Mouse (Mus musculus) CH12.LX (cell line): ENCODE measurements around the gene Serpinb9b. TPM values are rescaled to one million over a fixed set of nuclear protein-coding genes. Genes with fewer than 3 reads are reported as not detected.
A peak's percentile ranks its signal among the peaks of the same experiment; 100 is the strongest.

Experiments
- DNase-seq: peaks from one replicate; pipeline ENCODE4 v3.0.0-alpha.2; 2013; ENCODE audit errors: extremely low read depth
- H3K27ac ChIP-seq: 2 replicates; pipeline ENCODE4 v1.5.1; 2012; ENCODE audit warnings: low read depth, mild to moderate bottlenecking, control low read depth, moderate library complexity; ENCODE audit not compliant: insufficient read depth
- H3K27me3 ChIP-seq: replicated peaks from 2 replicates; pipeline ENCODE3; 2012; ENCODE audit warnings: inconsistent platforms
- H3K36me3 ChIP-seq, 2 experiments: replicated peaks in 1 of 2; 2 replicates each; pipeline versions ENCODE3 to v1.6.1; 2012; ENCODE audit warnings: inconsistent platforms in 1 of 2, low read length in 1 of 2, mild to moderate bottlenecking in 1 of 2, mixed read lengths in 1 of 2, moderate library complexity in 1 of 2; ENCODE audit not compliant: control insufficient read depth in 1 of 2, insufficient read depth in 1 of 2
- H3K4me1 ChIP-seq, 2 experiments: 2 replicates each; pipeline ENCODE4 v1.6.1; 2012; ENCODE audit warnings: inconsistent platforms in 1 of 2, moderate library complexity in 1 of 2; ENCODE audit not compliant: insufficient read depth in 2 of 2, control insufficient read depth in 1 of 2
- H3K4me2 ChIP-seq: 2 replicates; pipeline ENCODE4 v1.6.1; 2012; ENCODE audit warnings: low read depth, mild to moderate bottlenecking, control low read depth; ENCODE audit not compliant: poor library complexity, insufficient read depth, severe bottlenecking
- H3K4me3 ChIP-seq, 3 experiments: fragments of 150-350 bp in 1 of 3; sonication (generic) in 1 of 3; replicated peaks in 1 of 3; 2 replicates each; pipeline versions ENCODE3 to v1.5.1; 2011 to 2012; ENCODE audit warnings: low read depth in 2 of 3, low read length in 2 of 3, mild to moderate bottlenecking in 2 of 3, moderate library complexity in 2 of 3, control low read depth in 1 of 3, improper control_type of control experiment in 1 of 3, inconsistent platforms in 1 of 3, mixed read lengths in 1 of 3; ENCODE audit not compliant: poor library complexity in 1 of 3
- H3K79me2 ChIP-seq: replicated peaks from 2 replicates; pipeline ENCODE4 v1.6.1; 2012; ENCODE audit warnings: mild to moderate bottlenecking, moderate library complexity; ENCODE audit not compliant: control insufficient read depth, poor library complexity, insufficient read depth, severe bottlenecking; ENCODE audit errors: extremely low read depth
- H3K9ac ChIP-seq: 2 replicates; pipeline ENCODE4 v1.6.1; 2012; ENCODE audit warnings: low read depth, mild to moderate bottlenecking, control low read depth, moderate library complexity; ENCODE audit not compliant: insufficient read depth
- H3K9me3 ChIP-seq: replicated peaks from 2 replicates; pipeline ENCODE3; 2012; ENCODE audit warnings: low read length, inconsistent platforms, mixed read lengths
- BHLHE40 ChIP-seq: IDR thresholded peaks from 2 replicates; pipeline ENCODE4 v1.6.1; 2011; ENCODE audit warnings: mild to moderate bottlenecking, low read depth, low read length, improper control_type of control experiment
- CHD2 ChIP-seq: IDR thresholded peaks from 2 replicates; pipeline ENCODE4 v1.6.1; 2011; ENCODE audit warnings: low read length, improper control_type of control experiment
- CTCF ChIP-seq, 2 experiments: IDR thresholded peaks in 1 of 2; conservative IDR thresholded peaks in 1 of 2; 2 replicates each; pipeline ENCODE4 v1.5.1; 2011 to 2012; ENCODE audit warnings: low read depth in 2 of 2, low read length in 2 of 2, improper control_type of control experiment in 1 of 2, inconsistent platforms in 1 of 2, mild to moderate bottlenecking in 1 of 2, moderate library complexity in 1 of 2
- E2F4 ChIP-seq: IDR thresholded peaks from 2 replicates; pipeline ENCODE4 v1.6.1; 2011; ENCODE audit warnings: low read depth, low read length, improper control_type of control experiment; ENCODE audit not compliant: insufficient replicate concordance
- ELF1 ChIP-seq: IDR thresholded peaks from 2 replicates; pipeline ENCODE4 v1.6.1; 2014; ENCODE audit warnings: low read depth, mild to moderate bottlenecking, inconsistent platforms, low read length, improper control_type of control experiment
- JUND ChIP-seq: conservative IDR thresholded peaks from 2 replicates; pipeline ENCODE4 v1.6.1; 2011; ENCODE audit warnings: low read depth, low read length, improper control_type of control experiment
- MAFK ChIP-seq: IDR thresholded peaks from 2 replicates; pipeline ENCODE4 v1.6.1; 2011; ENCODE audit warnings: low read length, improper control_type of control experiment; ENCODE audit not compliant: insufficient replicate concordance
- MYC ChIP-seq: IDR thresholded peaks from 2 replicates; pipeline ENCODE4 v1.6.1; 2011; ENCODE audit warnings: low read depth, mild to moderate bottlenecking, improper control_type of control experiment, low read length
- NELFE ChIP-seq: IDR thresholded peaks from 2 replicates; pipeline ENCODE4 v1.6.1; 2011; ENCODE audit warnings: low read depth, low read length, improper control_type of control experiment
- NRF1 ChIP-seq: IDR thresholded peaks from 2 replicates; pipeline ENCODE4 v1.6.1; 2014; ENCODE audit warnings: low read depth, mild to moderate bottlenecking, inconsistent platforms, low read length, improper control_type of control experiment, moderate library complexity
- POLR2A ChIP-seq: IDR thresholded peaks from 2 replicates; pipeline ENCODE4 v1.6.1; 2011; ENCODE audit warnings: low read depth, mild to moderate bottlenecking, improper control_type of control experiment, low read length
- POLR2AphosphoS2 ChIP-seq: IDR thresholded peaks from 2 replicates; pipeline ENCODE4 v1.6.1; 2011; ENCODE audit warnings: low read depth, low read length, improper control_type of control experiment
- RAD21 ChIP-seq: IDR thresholded peaks from 2 replicates; pipeline ENCODE4 v1.6.1; 2011; ENCODE audit warnings: low read depth, mild to moderate bottlenecking, low read length, improper control_type of control experiment, moderate library complexity
- RCOR1 ChIP-seq: conservative IDR thresholded peaks from 2 replicates; pipeline ENCODE4 v1.6.1; 2012; ENCODE audit warnings: low read depth, mild to moderate bottlenecking, inconsistent platforms, low read length, improper control_type of control experiment
- TBP ChIP-seq: conservative IDR thresholded peaks from 2 replicates; pipeline ENCODE4 v1.6.1; 2011; ENCODE audit warnings: low read depth, low read length, improper control_type of control experiment
- TCF12 ChIP-seq: IDR thresholded peaks from 2 replicates; pipeline ENCODE4 v1.6.1; 2014; ENCODE audit warnings: low read depth, mild to moderate bottlenecking, inconsistent platforms, low read length, improper control_type of control experiment
- USF1 ChIP-seq: IDR thresholded peaks from 2 replicates; pipeline ENCODE4 v1.6.1; 2014; ENCODE audit warnings: low read depth, mild to moderate bottlenecking, inconsistent platforms, low read length, improper control_type of control experiment
- USF2 ChIP-seq: conservative IDR thresholded peaks from 2 replicates; pipeline ENCODE4 v1.6.1; 2011; ENCODE audit warnings: low read depth, low read length, improper control_type of control experiment
- ZC3H11A ChIP-seq: IDR thresholded peaks from 2 replicates; pipeline ENCODE4 v1.6.1; 2012; ENCODE audit warnings: low read depth, mild to moderate bottlenecking, inconsistent platforms, low read length, improper control_type of control experiment
- ZMIZ1 ChIP-seq: IDR thresholded peaks from 2 replicates; pipeline ENCODE4 v1.6.1; 2012; ENCODE audit warnings: low read depth, mild to moderate bottlenecking, inconsistent platforms, low read length, improper control_type of control experiment
- ZNF384 ChIP-seq: IDR thresholded peaks from 2 replicates; pipeline ENCODE4 v1.6.1; 2012; ENCODE audit warnings: low read depth, low read length, improper control_type of control experiment, inconsistent platforms
- dilution Hi-C: fragments of 300-500 bp; cut with MboI; formaldehyde crosslinking; loops from 2 replicates; pipeline ENCODE4 v1.14.3; 2020; ENCODE audit warnings: low sequenced_read_pairs; ENCODE audit not compliant: extremely low pct_unique_long_range_greater_than_20kb, extremely low pct_ligation_motif_present
- in situ Hi-C: fragments of 300-500 bp; cut with MboI; formaldehyde crosslinking; loops from 3 replicates; pipeline ENCODE4 v1.14.3; 2019; ENCODE audit warnings: low sequenced_read_pairs, low pct_ligation_motif_present, low pct_unique_long_range_greater_than_20kb, mixed read lengths
- polyA plus RNA-seq: library from polyadenylated mRNA; unstranded; fragments of >175 nt; gene quantifications from 2 replicates; pipeline ENCODE4 v1.2.1, GENCODE M21; 2012; ENCODE audit warnings: low read depth; ENCODE audit not compliant: insufficient read length
- total RNA-seq, 2 experiments: library from RNA; depleted of rRNA; stranded (reverse); fragments of 300-350 nt in 1 of 2; fragments of >200 nt in 1 of 2; gene quantifications; 2 replicates each; pipeline ENCODE4 v1.2.3; 2012 to 2014

Gene Serpinb9b
- total and polyA plus RNA-seq, 3 experiments, result 0.24 TPM; not detected in 2

DNA sequence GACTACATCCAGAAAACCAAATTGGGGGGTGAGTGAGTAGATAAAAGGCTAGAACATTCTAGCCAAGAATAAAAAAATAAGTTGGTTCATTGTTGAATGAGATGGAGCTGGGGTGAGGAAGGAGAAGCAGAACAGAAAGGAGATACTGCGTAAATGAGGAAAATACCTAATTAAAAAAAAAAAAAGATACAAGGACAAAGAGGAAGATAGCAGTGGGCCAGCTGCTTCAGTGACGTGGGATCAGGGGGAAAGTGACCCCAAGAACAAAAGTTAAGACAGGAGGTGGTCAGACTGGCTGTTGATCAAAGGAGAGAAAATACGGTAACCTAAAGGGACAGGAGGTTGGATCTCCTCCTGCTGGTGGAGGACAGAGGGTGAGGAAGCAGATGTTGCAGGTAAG is 24.3 kb upstream of the Serpinb9b start, which contains the start of gene Serpinb9:
TSS of gene Serpinb9 (plus strand) at position 301 of the 400 bp plus-strand sequence.
- peak within 1 kb of the TSS; percentile 39 to 61 (median 49) for H3K4me3 ChIP-seq
- H3K4me2 ChIP-seq, result peak within 1 kb of the TSS; percentile 75
- in situ Hi-C loops (loop anchor here (10.0 kb wide), 1 partner anchor 72 kb away; the partner anchor contains the start of gene Serpinb1b), dilution Hi-C loops (no loop called here)
- H3K4me1 ChIP-seq, result peaks cover 0 to 24% of the 10 kb centered on the region in 2 experiments; a peak in 2 of 4 replicates
- H3K9me3 ChIP-seq, result no peaks in the 10 kb centered on the region
- TF ChIP-seq ZMIZ1 (no peak), CTCF (conservative IDR thresholded peaks at IDR 0.05 in 1 of 2, IDR thresholded peaks at IDR 0.05 in 1 of 2; ENCODE audit: low read depth in 2 of 2, low read length in 2 of 2) (peak in 1 of 2 experiments; percentile 27; a peak in 2 of 4 replicates), TBP (no peak)
- TF ChIP-seq, all 38 proteins: peak for 1
- Histone ChIP-seq H3K27ac (no peak within 1 kb of the TSS), H3K36me3 (peaks cover 0 to 7% of the 10 kb centered on the region in 2 experiments), H3K27me3 (no peaks in the 10 kb centered on the region), H3K9ac (peak within 1 kb of the TSS; percentile 47), H3K79me2 (no peaks in the 10 kb centered on the region)
- no peak for DNase-seq

DNA sequence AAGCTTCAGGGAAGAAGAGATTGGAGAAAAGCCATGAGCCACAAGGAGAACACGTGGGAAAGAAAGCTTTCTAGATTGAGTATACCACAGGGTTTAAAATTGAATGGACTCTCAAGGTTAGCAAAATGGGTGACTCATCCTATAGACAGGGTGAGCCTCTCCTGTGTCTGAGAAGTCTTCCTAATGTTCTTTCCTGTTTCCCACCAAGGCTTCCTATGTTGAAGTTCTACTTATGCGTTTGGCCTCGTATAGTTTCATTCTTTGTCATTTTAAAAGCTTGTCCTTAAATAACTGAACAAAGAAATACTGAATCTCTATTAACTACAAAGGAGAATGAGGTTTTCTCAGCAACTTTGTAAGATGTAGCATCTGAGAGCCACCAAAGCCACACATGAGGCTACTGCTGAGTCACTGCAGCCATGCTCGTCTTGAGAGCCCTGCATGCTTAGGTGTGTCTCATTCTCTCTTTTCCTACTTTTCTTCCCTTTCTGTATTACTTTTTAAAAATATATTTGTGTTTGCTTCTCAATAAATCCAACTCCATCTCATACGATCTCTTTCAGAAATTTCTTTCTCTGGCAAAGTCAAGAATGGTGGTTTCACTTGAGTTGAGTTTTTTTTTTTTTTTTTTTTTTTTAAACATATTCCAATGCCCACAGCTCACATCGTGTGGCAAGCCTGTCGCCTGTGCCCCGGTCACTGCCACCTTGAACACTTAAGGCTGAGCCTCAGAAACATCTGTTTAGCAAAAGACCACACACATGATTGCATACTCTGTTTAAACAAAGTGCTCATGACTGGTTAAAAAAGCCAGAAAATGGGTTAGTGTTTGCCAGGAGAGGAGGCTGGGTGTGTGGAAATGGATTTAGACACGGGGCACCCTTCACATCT is 23.4 kb upstream of the Serpinb9b start:
- Histone ChIP-seq H3K4me3 (peak overlapping the region; percentile 39 to 61 (median 49)), H3K9me3 (no peaks in the 10 kb centered on the region), H3K36me3 (peaks cover 0 to 12% of the 10 kb centered on the region in 2 experiments), H3K79me2 (no peaks in the 10 kb centered on the region), H3K27me3 (no peaks in the 10 kb centered on the region), H3K4me2 (peak overlapping the region; percentile 75), H3K4me1 (peaks cover 0 to 24% of the 10 kb centered on the region in 2 experiments; a peak in 2 of 4 replicates), H3K9ac (peak overlapping the region; percentile 47), H3K27ac (no peak overlapping the region)
- dilution Hi-C loops, result no loop called here
- TF ChIP-seq ZNF384 (peak; percentile 86), MYC (no peak), TBP (0 out of 2 replicates have a peak, but pooled peaks have one; percentile 39)
- no peak for DNase-seq
- in situ Hi-C loops, result loop anchor here (10.0 kb wide), 1 partner anchor 71 kb away; the partner anchor contains the start of gene Serpinb1b

DNA sequence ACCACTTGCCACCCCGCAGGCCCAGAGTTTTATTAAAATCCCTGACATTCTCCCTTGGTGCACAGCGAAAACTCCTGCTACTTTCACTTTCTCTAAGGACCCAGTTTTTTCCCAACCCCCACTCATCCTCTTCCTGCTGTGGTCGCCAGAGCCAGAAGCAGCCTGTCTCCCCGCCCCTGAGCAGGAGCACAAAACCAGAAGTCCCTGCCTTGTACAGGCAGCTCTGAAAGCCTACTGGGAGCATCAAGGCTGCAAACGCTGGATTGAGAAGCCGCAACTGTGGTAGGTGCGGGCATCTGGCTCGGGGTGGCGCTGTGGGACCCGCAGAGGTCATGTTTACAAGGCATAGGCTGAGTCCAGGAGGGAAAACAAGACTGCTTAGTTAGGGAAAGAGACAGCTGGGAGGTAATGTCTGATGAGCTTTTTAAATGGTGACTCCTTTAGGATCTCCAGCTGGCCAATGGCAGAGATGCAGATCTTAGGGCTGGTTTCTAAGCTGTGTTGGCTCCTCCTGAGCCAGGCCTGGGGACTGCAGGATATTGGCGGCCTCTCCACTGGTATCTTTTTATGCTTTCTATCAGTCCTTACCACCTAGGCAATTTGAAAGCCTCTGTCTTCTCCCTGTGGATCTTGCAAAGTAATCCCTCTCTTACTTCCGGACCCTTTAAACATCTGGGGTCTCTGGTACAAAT is 22.7 kb upstream of the Serpinb9b start:
- Histone ChIP-seq H3K27ac (no peak overlapping the region), H3K4me3 (peak overlapping the region; percentile 39 to 61 (median 49)), H3K79me2 (no peaks in the 10 kb centered on the region), H3K36me3 (peaks cover 0 to 19% of the 10 kb centered on the region in 2 experiments), H3K4me1 (peaks cover 0 to 24% of the 10 kb centered on the region in 2 experiments; a peak in 2 of 4 replicates), H3K9me3 (no peaks in the 10 kb centered on the region), H3K4me2 (peak overlapping the region; percentile 75), H3K27me3 (no peaks in the 10 kb centered on the region), H3K9ac (peak overlapping the region; percentile 47)
- dilution Hi-C loops, result no loop called here
- DNase-seq, result peak; percentile 84
- in situ Hi-C loops, result loop anchor here (10.0 kb wide), 1 partner anchor 70 kb away; the partner anchor contains the start of gene Serpinb1b
- peak; percentile 52 for TF ChIP-seq ELF1
- peak; percentile 36; the same call in 1 of the 2 replicates for TF ChIP-seq POLR2A
- TF ChIP-seq E2F4, result no peak
- no peak for TF ChIP-seq POLR2AphosphoS2
- TF ChIP-seq NRF1, result no peak
- TF ChIP-seq TCF12, result peak; percentile 61
- no peak for TF ChIP-seq JUND
- TF ChIP-seq CHD2, result peak; percentile 71
- peak; percentile 56 for TF ChIP-seq RAD21
- peak; percentile 45; the same call in 1 of the 2 replicates for TF ChIP-seq NELFE
- no peak for TF ChIP-seq ZNF384
- no peak for TF ChIP-seq MAFK
- peak; percentile 47; the same call in 1 of the 2 replicates for TF ChIP-seq BHLHE40
- no peak for TF ChIP-seq USF2
- no peak for TF ChIP-seq ZC3H11A
- no peak for TF ChIP-seq USF1
- TF ChIP-seq TBP, result 0 out of 2 replicates have a peak, but pooled peaks have one; percentile 16
- no peak for TF ChIP-seq RCOR1
